8 mouse cellular contexts compared by ENCODE assay signal in genomic region chr6:86403728-86404099, GRCm38 (mm10). TPM values are rescaled to one million over a fixed set of nuclear protein-coding genes. Genes with fewer than 3 reads are reported as not detected.
DNase-seq lines count a peak whose midpoint lies in the region; ATAC-seq lines count a peak whose summit lies in the region.

No protein-coding gene starts in this region.

- H3K4me2 ChIP-seq in kidney, embryonic 14.5 days (replicated peaks; ENCODE audit: low read depth, low read length), result peak overlapping the region; percentile 58
- H3K4me2 ChIP-seq in limb, embryonic 15.5 days, result peak overlapping the region; percentile 45
- peak overlapping the region; percentile 57 for H3K4me2 ChIP-seq in midbrain, embryonic 16.5 days (ENCODE audit: low read length)
- H3K4me2 ChIP-seq in stomach, embryonic 15.5 days, result peak overlapping the region; percentile 62

- under 1% methylated on average over 15 of the region's 15 CpGs for WGBS in kidney, embryonic 14.5 days
- WGBS in limb, embryonic 15.5 days, result under 1% methylated on average over 15 of the region's 15 CpGs
- WGBS in midbrain, embryonic 16.5 days, result under 1% methylated on average over 15 of the region's 15 CpGs
- under 1% methylated on average over 15 of the region's 15 CpGs for WGBS in stomach, embryonic 15.5 days

- no peaks in the 10 kb centered on the region for H3K9me3 ChIP-seq in kidney, embryonic 14.5 days (ENCODE audit: control insufficient read depth, low read length)
- no peaks in the 10 kb centered on the region for H3K9me3 ChIP-seq in limb, embryonic 15.5 days
- H3K9me3 ChIP-seq in midbrain, embryonic 16.5 days (replicated peaks; ENCODE audit: control insufficient read depth, low read length, poor library complexity, severe bottlenecking), result no peaks in the 10 kb centered on the region
- H3K9me3 ChIP-seq in stomach, embryonic 15.5 days, result no peaks in the 10 kb centered on the region

- DNase-seq in 3T3-L1 (ENCODE audit: low read depth, low spot score) (peak; percentile 93), adipocyte (ENCODE audit: low spot score) (peak; percentile 94)
- peak; percentile 79 for DNase-seq in embryo, embryonic 11.5 days (ENCODE audit: low read depth, low spot score)
- peak; percentile 93 for DNase-seq in heart, adult 8-10 months (ENCODE audit: low spot score)

- H3K4me1 ChIP-seq in kidney, embryonic 14.5 days (ENCODE audit: control insufficient read depth, insufficient read depth, low read length), result no peaks in the 10 kb centered on the region
- peaks cover 8% of the 10 kb centered on the region; the same call in 1 of the 2 replicates for H3K4me1 ChIP-seq in limb, embryonic 15.5 days
- peaks cover 18% of the 10 kb centered on the region for H3K4me1 ChIP-seq in midbrain, embryonic 16.5 days (ENCODE audit: control insufficient read depth, insufficient read depth, low read length)
- H3K4me1 ChIP-seq in stomach, embryonic 15.5 days, result no peaks in the 10 kb centered on the region

- peaks cover 9% of the 10 kb centered on the region; the same call in 1 of the 2 replicates for H3K36me3 ChIP-seq in kidney, embryonic 14.5 days (ENCODE audit: control insufficient read depth, insufficient read depth, low read length)
- H3K36me3 ChIP-seq in limb, embryonic 15.5 days, result peaks cover 6% of the 10 kb centered on the region; the same call in 1 of the 2 replicates
- no peaks in the 10 kb centered on the region for H3K36me3 ChIP-seq in midbrain, embryonic 16.5 days (ENCODE audit: control insufficient read depth, insufficient read depth, low read length)
- H3K36me3 ChIP-seq in stomach, embryonic 15.5 days, result no peaks in the 10 kb centered on the region

- peak overlapping the region; percentile 96; the same call in 1 of the 2 replicates for H3K9ac ChIP-seq in kidney, embryonic 14.5 days (ENCODE audit: low read depth, low read length)
- H3K9ac ChIP-seq in limb, embryonic 15.5 days, result peak overlapping the region; percentile 95; the same call in 1 of the 2 replicates
- H3K9ac ChIP-seq in midbrain, embryonic 16.5 days (ENCODE audit: low read depth, low read length), result peak overlapping the region; percentile 100; the same call in 1 of the 2 replicates
- no peak overlapping the region for H3K9ac ChIP-seq in stomach, embryonic 15.5 days

- peak overlapping the region; percentile 86 for H3K4me3 ChIP-seq in kidney, embryonic 14.5 days (ENCODE audit: low read length)
- H3K4me3 ChIP-seq in limb, embryonic 15.5 days, result peak overlapping the region; percentile 76
- peak overlapping the region; percentile 83 for H3K4me3 ChIP-seq in midbrain, embryonic 16.5 days (ENCODE audit: low read depth, low read length)
- peak overlapping the region; percentile 74 for H3K4me3 ChIP-seq in stomach, embryonic 15.5 days (replicated peaks)

- peak overlapping the region; percentile 100 for H3K27ac ChIP-seq in kidney, embryonic 14.5 days (ENCODE audit: low read depth, low read length)
- peak overlapping the region; percentile 99 for H3K27ac ChIP-seq in limb, embryonic 15.5 days
- peak overlapping the region; percentile 100 for H3K27ac ChIP-seq in midbrain, embryonic 16.5 days (ENCODE audit: low read length)
- peak overlapping the region; percentile 100 for H3K27ac ChIP-seq in stomach, embryonic 15.5 days

- no peaks in the 10 kb centered on the region for H3K27me3 ChIP-seq in kidney, embryonic 14.5 days (ENCODE audit: control insufficient read depth, insufficient read depth, low read length)
- H3K27me3 ChIP-seq in limb, embryonic 15.5 days, result no peaks in the 10 kb centered on the region
- H3K27me3 ChIP-seq in midbrain, embryonic 16.5 days (ENCODE audit: control insufficient read depth, insufficient read depth, low read depth, low read length), result no peaks in the 10 kb centered on the region
- H3K27me3 ChIP-seq in stomach, embryonic 15.5 days (replicated peaks), result no peaks in the 10 kb centered on the region

- peak; percentile 66 for ATAC-seq in kidney, embryonic 14.5 days (ENCODE audit: low FRiP score, low TSS enrichment)
- ATAC-seq in limb, embryonic 15.5 days (ENCODE audit: insufficient number of reproducible peaks, low FRiP score, low TSS enrichment, low read depth), result peak; percentile 68; the same call in 1 of the 2 replicates
- peak; percentile 80 for ATAC-seq in midbrain, embryonic 16.5 days
- 0 out of 2 replicates have a peak, but pooled peaks have one; percentile 37 for ATAC-seq in stomach, embryonic 15.5 days (ENCODE audit: insufficient read depth, low FRiP score, low read depth)

RNA-seq across cellular contexts. Expression of gene Tia1, which starts 0.3 kb away (rescaled TPM):
- 10 to 100 TPM; 16.3 to 20.2 (median 17.6) TPM for total RNA-seq in heart, adult 8-10 months (2022)
- polyA plus RNA-seq in kidney, embryonic 14.5 days (2014; fragmentation: Nextera tagmentation; extraction: Ambion mirVana), result 187 and 236 TPM in 2 replicates
- 162 and 165 TPM in 2 replicates for polyA plus RNA-seq in limb, embryonic 15.5 days (2015; fragmentation: Nextera tagmentation; extraction: Ambion mirVana)
- polyA plus RNA-seq in midbrain, embryonic 16.5 days (2015; fragmentation: Nextera tagmentation; extraction: Ambion mirVana), result 313 and 356 TPM in 2 replicates
- polyA plus RNA-seq in stomach, embryonic 15.5 days (2015; fragmentation: Nextera tagmentation; extraction: Ambion mirVana), result 158 and 167 TPM in 2 replicates

RNA-seq across cellular contexts. Expression of gene Pcyox1, which starts 6.8 kb away (rescaled TPM):
- total RNA-seq in heart, adult 8-10 months (2022), result 10 to 100 TPM; 68.7 to 96.5 (median 89.3) TPM
- polyA plus RNA-seq in kidney, embryonic 14.5 days (2014; fragmentation: Nextera tagmentation; extraction: Ambion mirVana), result 40.9 and 96.4 TPM in 2 replicates
- 118 and 121 TPM in 2 replicates for polyA plus RNA-seq in limb, embryonic 15.5 days (2015; fragmentation: Nextera tagmentation; extraction: Ambion mirVana)
- 93.6 and 100 TPM in 2 replicates for polyA plus RNA-seq in midbrain, embryonic 16.5 days (2015; fragmentation: Nextera tagmentation; extraction: Ambion mirVana)
- 93.0 and 97.9 TPM in 2 replicates for polyA plus RNA-seq in stomach, embryonic 15.5 days (2015; fragmentation: Nextera tagmentation; extraction: Ambion mirVana)

RNA-seq across cellular contexts. Expression of gene Gm44790, which starts 22.7 kb away (rescaled TPM):
- total RNA-seq in heart, adult 8-10 months (2022), result 1 to 10 TPM in 1 of 4 experiments, under 1 TPM in 1, not detected in 2; 0.47 to 3.2 TPM
- polyA plus RNA-seq in kidney, embryonic 14.5 days (2014; fragmentation: Nextera tagmentation; extraction: Ambion mirVana), result not detected in 2 replicates
- 0.42 TPM in 1 of 2 replicates, not detected in the other for polyA plus RNA-seq in limb, embryonic 15.5 days (2015; fragmentation: Nextera tagmentation; extraction: Ambion mirVana)
- polyA plus RNA-seq in midbrain, embryonic 16.5 days (2015; fragmentation: Nextera tagmentation; extraction: Ambion mirVana), result 0.47 TPM in 1 of 2 replicates, not detected in the other
- not detected in 2 replicates for polyA plus RNA-seq in stomach, embryonic 15.5 days (2015; fragmentation: Nextera tagmentation; extraction: Ambion mirVana)

RNA-seq across cellular contexts. Expression of gene Snrpg, which starts 32.6 kb away (rescaled TPM):
- total RNA-seq in heart, adult 8-10 months (2022), result 10 to 100 TPM; 37.0 to 60.8 (median 40.2) TPM
- polyA plus RNA-seq in kidney, embryonic 14.5 days (2014; fragmentation: Nextera tagmentation; extraction: Ambion mirVana), result 814 and 1,116 TPM in 2 replicates
- 385 and 490 TPM in 2 replicates for polyA plus RNA-seq in limb, embryonic 15.5 days (2015; fragmentation: Nextera tagmentation; extraction: Ambion mirVana)
- polyA plus RNA-seq in midbrain, embryonic 16.5 days (2015; fragmentation: Nextera tagmentation; extraction: Ambion mirVana), result 280 and 327 TPM in 2 replicates
- polyA plus RNA-seq in stomach, embryonic 15.5 days (2015; fragmentation: Nextera tagmentation; extraction: Ambion mirVana), result 521 and 550 TPM in 2 replicates

RNA-seq across cellular contexts. Expression of gene C87436, which starts 34.5 kb away (rescaled TPM):
- total RNA-seq in heart, adult 8-10 months (2022), result 10 to 100 TPM in 2 of 4 experiments, 1 to 10 TPM in 2; 9.6 to 11.6 (median 10.0) TPM
- 23.3 and 23.5 TPM in 2 replicates for polyA plus RNA-seq in kidney, embryonic 14.5 days (2014; fragmentation: Nextera tagmentation; extraction: Ambion mirVana)
- polyA plus RNA-seq in limb, embryonic 15.5 days (2015; fragmentation: Nextera tagmentation; extraction: Ambion mirVana), result 22.9 and 24.5 TPM in 2 replicates
- polyA plus RNA-seq in midbrain, embryonic 16.5 days (2015; fragmentation: Nextera tagmentation; extraction: Ambion mirVana), result 24.1 and 25.6 TPM in 2 replicates
- polyA plus RNA-seq in stomach, embryonic 15.5 days (2015; fragmentation: Nextera tagmentation; extraction: Ambion mirVana), result 20.9 and 24.9 TPM in 2 replicates

Comparison
In these comparisons a context has a peak if more than half of its experiments do, and no peak if none do; other contexts are left out.
1. Peak in every context shown above with its lines: DNase-seq, ATAC-seq, H3K4me3 ChIP-seq and H3K27ac ChIP-seq.